Mouse (Mus musculus): ENCODE data around the gene Map2k5. TPM values are rescaled to one million over a fixed set of nuclear protein-coding genes. Genes with fewer than 3 reads are reported as not detected.

Gene Map2k5
- polyA plus RNA-seq, 1 experiment: 24.2 TPM

DNA sequence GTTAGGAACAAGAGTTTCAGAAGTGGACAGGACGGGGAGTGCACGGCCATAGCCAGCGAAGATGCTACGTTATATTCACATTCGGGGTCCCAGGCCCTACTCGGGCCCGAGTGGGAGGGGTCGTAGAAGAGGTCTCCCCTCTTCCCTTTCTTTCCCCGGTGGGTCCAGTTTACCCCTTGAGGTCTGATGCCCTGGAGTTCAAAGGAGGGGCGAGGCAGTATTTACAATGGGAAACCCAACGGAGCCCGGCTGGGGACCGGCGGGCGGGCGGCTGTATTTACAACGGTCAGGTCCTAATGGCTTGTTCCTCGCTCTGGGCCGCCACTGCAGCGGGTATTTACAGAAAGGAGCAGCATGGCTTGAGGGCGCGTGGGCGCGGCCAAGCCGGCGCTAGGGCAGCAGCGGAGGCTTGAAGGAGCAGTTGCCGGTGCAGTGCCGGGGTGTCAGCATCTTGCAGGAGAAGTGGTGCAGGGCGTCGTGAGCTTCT lies 239.2 kb downstream of the Map2k5 start:
- Histone ChIP-seq H3K4me3 (ENCODE audit: insufficient read depth, low read length) (no peak overlapping the region), H3K4me1 (ENCODE audit: control insufficient read depth, insufficient read depth, low read length) (peaks cover 6% of the 10 kb centered on the region; the same call in 1 of the 2 replicates), H3K27ac (ENCODE audit: insufficient read depth, low read length) (no peak overlapping the region)
- no peak for TF ChIP-seq CTCF (IDR thresholded peaks at IDR 0.05; ENCODE audit: borderline replicate concordance, insufficient read depth, low read length)
- no peak for TF ChIP-seq POLR2A (IDR thresholded peaks at IDR 0.05; ENCODE audit: low read depth, low read length)

DNA sequence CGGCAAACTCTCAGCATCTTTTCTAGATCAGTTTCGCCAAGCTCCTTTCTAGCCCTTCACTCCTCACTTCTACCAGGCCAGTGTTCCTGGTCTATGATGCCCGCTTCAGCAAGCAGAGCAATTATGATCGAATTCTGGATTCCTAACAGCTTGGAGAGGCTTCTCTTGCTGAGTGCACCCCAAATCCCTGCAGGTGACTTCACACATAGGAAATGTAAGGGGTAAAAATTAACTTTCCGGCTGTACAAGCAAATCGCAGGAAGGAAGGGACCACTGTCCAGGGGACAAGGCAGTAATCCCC lies 240.1 kb downstream of the Map2k5 start:
- H3K4me3 ChIP-seq (ENCODE audit: insufficient read depth, low read length): no peak overlapping the region
- no peak overlapping the region for H3K27ac ChIP-seq (ENCODE audit: insufficient read depth, low read length)
- no peak for TF ChIP-seq CTCF (IDR thresholded peaks at IDR 0.05; ENCODE audit: borderline replicate concordance, insufficient read depth, low read length)
- TF ChIP-seq POLR2A (IDR thresholded peaks at IDR 0.05; ENCODE audit: low read depth, low read length): no peak
- H3K4me1 ChIP-seq (ENCODE audit: control insufficient read depth, insufficient read depth, low read length): peaks cover 8% of the 10 kb centered on the region; the same call in 1 of the 2 replicates

DNA sequence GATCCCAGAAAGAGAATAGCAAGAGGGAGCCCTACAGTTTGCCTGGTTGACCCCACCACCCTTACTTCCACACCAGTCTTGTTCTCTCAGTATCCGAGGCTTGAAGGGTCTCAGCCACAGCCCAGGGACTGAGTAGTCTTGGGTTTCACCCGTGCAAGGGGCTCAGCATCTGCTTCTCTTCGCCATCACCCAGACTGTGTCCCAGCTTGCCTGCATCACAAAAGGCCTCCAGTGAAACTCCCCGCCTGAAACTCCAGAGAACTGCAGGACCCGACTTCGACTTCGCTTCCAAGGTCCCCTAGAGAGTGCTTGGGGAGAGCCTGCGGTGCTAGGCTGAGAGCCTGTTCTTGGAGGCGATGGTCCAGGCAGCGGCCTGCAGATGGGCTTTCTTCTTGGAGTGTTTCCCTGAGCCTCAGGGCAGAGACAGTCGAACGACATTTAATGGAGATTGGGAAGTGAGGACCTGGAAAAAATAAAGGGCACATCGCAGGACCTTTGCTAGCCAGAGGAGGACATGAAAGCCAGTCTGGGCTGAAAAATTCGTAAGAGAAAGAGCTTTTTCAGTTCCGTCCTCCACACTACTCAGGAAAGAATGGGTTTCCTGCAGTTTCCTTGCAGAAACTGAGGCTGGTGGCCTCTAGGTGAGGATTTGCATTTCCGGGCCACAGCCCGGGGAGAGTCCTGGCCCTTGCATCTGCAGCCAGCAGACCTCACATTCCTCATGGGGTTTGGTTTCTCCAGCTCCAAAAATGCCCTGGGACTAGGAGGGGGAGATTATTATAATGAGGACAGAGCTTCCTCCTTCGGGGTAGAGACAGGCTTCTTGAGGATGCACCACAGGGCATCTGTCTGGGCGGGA lies 240.7 kb downstream of the Map2k5 start:
- no peak overlapping the region for H3K27ac ChIP-seq (ENCODE audit: insufficient read depth, low read length)
- no peak overlapping the region for H3K4me3 ChIP-seq (ENCODE audit: insufficient read depth, low read length)
- TF ChIP-seq CTCF (IDR thresholded peaks at IDR 0.05; ENCODE audit: borderline replicate concordance, insufficient read depth, low read length): no peak
- TF ChIP-seq POLR2A (IDR thresholded peaks at IDR 0.05; ENCODE audit: low read depth, low read length): no peak
- H3K4me1 ChIP-seq (ENCODE audit: control insufficient read depth, insufficient read depth, low read length): peaks cover 8% of the 10 kb centered on the region; the same call in 1 of the 2 replicates

GRCm38 (mm10) chr9:63136241-63136640 lies 241.5 kb downstream of the Map2k5 start:
- Histone ChIP-seq H3K27ac (ENCODE audit: insufficient read depth, low read length) (no peak overlapping the region), H3K4me3 (ENCODE audit: insufficient read depth, low read length) (no peak overlapping the region), H3K4me1 (ENCODE audit: control insufficient read depth, insufficient read depth, low read length) (peaks cover 8% of the 10 kb centered on the region; the same call in 1 of the 2 replicates)
- TF ChIP-seq POLR2A (IDR thresholded peaks at IDR 0.05; ENCODE audit: low read depth, low read length) (no peak), CTCF (IDR thresholded peaks at IDR 0.05; ENCODE audit: borderline replicate concordance, insufficient read depth, low read length) (no peak)

DNA sequence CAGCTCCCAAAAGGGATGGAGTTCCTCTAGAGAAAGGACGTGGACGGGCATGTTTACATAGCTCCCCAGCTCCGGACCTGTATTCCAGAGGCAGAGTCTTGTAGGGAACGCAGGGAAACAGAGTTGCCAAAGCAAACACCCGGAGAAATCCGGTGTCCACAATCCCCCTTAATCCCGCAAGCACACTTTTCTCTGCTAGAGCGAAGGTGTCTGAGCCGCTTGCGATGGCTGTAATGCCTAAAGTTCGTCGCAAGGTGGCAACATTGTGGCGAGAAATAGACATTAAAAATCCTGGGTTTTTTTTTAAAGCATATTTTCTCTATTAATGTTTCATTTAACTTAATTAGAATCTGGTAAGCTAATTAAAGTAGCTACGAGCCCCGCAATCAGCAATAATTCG lies 241.9 kb downstream of the Map2k5 start:
- H3K4me1 ChIP-seq (ENCODE audit: control insufficient read depth, insufficient read depth, low read length): peaks cover 8% of the 10 kb centered on the region; the same call in 1 of the 2 replicates
- H3K27ac ChIP-seq (ENCODE audit: insufficient read depth, low read length): no peak overlapping the region
- TF ChIP-seq CTCF (IDR thresholded peaks at IDR 0.05; ENCODE audit: borderline replicate concordance, insufficient read depth, low read length) (peak; percentile 58; the same call in 1 of the 2 replicates), POLR2A (IDR thresholded peaks at IDR 0.05; ENCODE audit: low read depth, low read length) (no peak)
- no peak overlapping the region for H3K4me3 ChIP-seq (ENCODE audit: insufficient read depth, low read length)

DNA sequence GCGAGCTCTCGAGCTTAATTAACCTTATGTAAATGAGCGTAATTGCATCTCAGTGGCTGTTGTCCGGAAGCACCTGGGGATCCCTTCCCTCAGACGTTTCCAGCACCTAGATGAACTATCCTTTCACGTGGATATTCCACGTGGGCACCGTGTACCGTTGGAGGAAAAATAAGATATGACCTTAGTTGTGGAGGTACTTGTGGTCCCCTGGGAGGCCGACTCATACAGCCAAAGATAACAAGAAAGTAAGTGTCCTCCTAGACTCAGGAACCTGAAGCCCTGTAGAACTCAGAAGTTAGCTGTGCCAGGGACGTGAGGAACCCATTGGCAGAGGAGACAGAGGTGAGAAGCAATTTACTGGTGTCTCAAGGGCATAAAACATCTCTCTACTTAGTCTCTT lies 242.3 kb downstream of the Map2k5 start:
- no peak overlapping the region for H3K4me3 ChIP-seq (ENCODE audit: insufficient read depth, low read length)
- H3K4me1 ChIP-seq (ENCODE audit: control insufficient read depth, insufficient read depth, low read length): peaks cover 8% of the 10 kb centered on the region; the same call in 1 of the 2 replicates
- no peak for TF ChIP-seq POLR2A (IDR thresholded peaks at IDR 0.05; ENCODE audit: low read depth, low read length)
- no peak for TF ChIP-seq CTCF (IDR thresholded peaks at IDR 0.05; ENCODE audit: borderline replicate concordance, insufficient read depth, low read length)
- H3K27ac ChIP-seq (ENCODE audit: insufficient read depth, low read length): no peak overlapping the region

GRCm38 (mm10) chr9:63133659-63134058 lies 244.0 kb downstream of the Map2k5 start:
- Histone ChIP-seq H3K4me1 (ENCODE audit: control insufficient read depth, insufficient read depth, low read length) (peaks cover 8% of the 10 kb centered on the region; the same call in 1 of the 2 replicates), H3K27ac (ENCODE audit: insufficient read depth, low read length) (no peak overlapping the region), H3K4me3 (ENCODE audit: insufficient read depth, low read length) (peak overlapping the region; percentile 42)
- TF ChIP-seq POLR2A (IDR thresholded peaks at IDR 0.05; ENCODE audit: low read depth, low read length): no peak
- no peak for TF ChIP-seq CTCF (IDR thresholded peaks at IDR 0.05; ENCODE audit: borderline replicate concordance, insufficient read depth, low read length)

DNA sequence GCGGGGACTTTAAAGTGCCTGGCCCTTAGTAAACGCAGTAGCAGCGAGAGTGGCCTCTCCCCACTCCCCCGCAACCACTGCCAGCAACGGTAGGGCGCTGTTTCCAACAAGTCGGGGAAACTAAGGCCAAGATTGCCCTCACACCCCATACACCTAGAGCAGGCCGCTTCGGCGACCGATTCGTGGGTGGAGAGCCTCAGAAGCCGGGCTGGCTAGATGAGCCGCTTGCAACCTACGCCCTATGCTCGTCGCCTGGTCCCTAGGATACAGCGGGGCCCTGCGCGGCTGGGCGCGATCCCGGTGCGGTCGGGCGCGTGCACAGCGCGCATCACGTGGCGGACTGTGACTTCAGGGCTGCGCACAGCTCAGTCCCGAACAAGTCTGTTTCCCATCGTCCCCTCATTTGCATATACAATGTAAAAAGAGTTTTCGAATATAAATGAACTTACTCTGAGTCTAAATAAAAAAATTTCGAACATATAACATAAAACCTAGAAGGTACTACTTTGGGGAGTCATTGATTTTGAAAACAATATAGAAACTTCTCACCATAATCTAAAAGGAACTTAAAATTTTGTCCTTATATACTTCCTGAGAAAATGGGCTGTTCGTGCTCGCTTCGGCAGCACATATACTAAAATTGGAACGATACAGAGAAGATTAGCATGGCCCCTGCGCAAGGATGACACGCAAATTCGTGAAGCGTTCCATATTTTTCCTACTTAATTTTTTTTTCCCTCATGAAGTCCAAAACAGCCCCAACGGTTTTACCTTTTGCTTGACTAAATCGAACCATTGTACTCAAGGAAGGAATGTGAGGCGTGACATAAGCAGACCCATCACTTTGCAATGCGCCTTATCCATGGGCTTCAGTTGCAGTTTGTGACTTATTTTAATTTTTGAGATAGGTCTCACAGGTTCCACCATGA lies 244.8 kb downstream of the Map2k5 start:
- H3K4me3 ChIP-seq (ENCODE audit: insufficient read depth, low read length): peak overlapping the region; percentile 43
- TF ChIP-seq POLR2A (IDR thresholded peaks at IDR 0.05; ENCODE audit: low read depth, low read length): peak; percentile 92
- TF ChIP-seq CTCF (IDR thresholded peaks at IDR 0.05; ENCODE audit: borderline replicate concordance, insufficient read depth, low read length): no peak
- H3K4me1 ChIP-seq (ENCODE audit: control insufficient read depth, insufficient read depth, low read length): peaks cover 8% of the 10 kb centered on the region; the same call in 1 of the 2 replicates
- peak overlapping the region; percentile 70 for H3K27ac ChIP-seq (ENCODE audit: insufficient read depth, low read length)

DNA sequence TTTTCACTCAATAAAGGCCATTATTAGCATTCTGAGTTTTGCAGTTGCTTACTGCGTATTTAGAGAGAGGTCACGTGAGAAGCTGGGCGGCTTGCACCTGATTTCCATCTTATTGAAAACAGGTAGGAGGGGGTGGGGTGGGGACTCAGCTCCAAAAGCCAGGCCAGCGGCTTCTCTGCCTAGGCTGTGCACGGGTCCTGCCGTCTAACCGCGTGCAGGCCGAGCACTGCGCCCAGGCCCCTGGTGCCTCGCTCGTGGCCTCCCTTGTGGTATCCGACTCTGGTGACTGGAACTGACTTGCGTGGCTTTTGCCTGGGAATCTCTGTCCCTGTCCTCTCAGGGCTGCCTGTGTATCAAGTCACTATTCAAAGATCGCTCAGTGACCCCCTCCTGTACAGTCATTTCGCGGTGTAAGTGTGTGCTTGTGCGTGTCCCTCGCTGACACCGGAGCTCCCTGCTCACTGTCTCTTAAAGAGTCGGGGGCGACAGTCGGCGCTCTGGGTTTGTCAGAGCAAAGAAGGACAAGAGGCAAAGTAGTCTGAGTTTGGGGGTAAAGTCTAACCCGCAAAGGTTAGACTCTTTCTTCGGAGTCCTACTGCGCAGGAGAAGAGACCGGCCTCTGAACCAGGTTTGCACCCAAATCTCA lies 245.6 kb downstream of the Map2k5 start:
- H3K4me3 ChIP-seq (ENCODE audit: insufficient read depth, low read length): peak overlapping the region; percentile 43
- peak overlapping the region; percentile 70; the same call in 1 of the 2 replicates for H3K27ac ChIP-seq (ENCODE audit: insufficient read depth, low read length)
- TF ChIP-seq CTCF (IDR thresholded peaks at IDR 0.05; ENCODE audit: borderline replicate concordance, insufficient read depth, low read length) (no peak), POLR2A (IDR thresholded peaks at IDR 0.05; ENCODE audit: low read depth, low read length) (peak; percentile 42; the same call in 1 of the 2 replicates)
- H3K4me1 ChIP-seq (ENCODE audit: control insufficient read depth, insufficient read depth, low read length): peaks cover 8% of the 10 kb centered on the region; the same call in 1 of the 2 replicates
